Mouse (Mus musculus) heart, adult 2 months (tissue): ENCODE measurements around the gene Taf1d. TPM values are rescaled to one million over a fixed set of nuclear protein-coding genes. Genes with fewer than 3 reads are reported as not detected.
A peak's percentile ranks its signal among the peaks of the same experiment; 100 is the strongest.

ENCODE experiments used
- DNase-seq, 2 experiments: peaks; one replicate each; pipeline ENCODE4 v3.0.0; 2021
- H3K27ac ChIP-seq: fragments of 200-600 bp; 2 replicates; pipeline ENCODE4 v1.8.1; 2022
- H3K27me3 ChIP-seq: fragments of 200-500 bp; 2 replicates; pipeline ENCODE4 v1.6.1; 2012; ENCODE audit warnings: mild to moderate bottlenecking, low read length, inconsistent platforms, mixed read lengths; ENCODE audit not compliant: control insufficient read depth, insufficient read depth
- H3K36me3 ChIP-seq: fragments of 200-500 bp; 2 replicates; pipeline ENCODE4 v1.6.1; 2012; ENCODE audit warnings: low read length, inconsistent platforms; ENCODE audit not compliant: control insufficient read depth, insufficient read depth
- H3K4me1 ChIP-seq: fragments of 200-500 bp; 2 replicates; pipeline ENCODE4 v1.6.1; 2011; ENCODE audit warnings: low read length; ENCODE audit not compliant: control insufficient read depth, insufficient read depth
- H3K4me3 ChIP-seq: fragments of 200-600 bp; 2 replicates; pipeline ENCODE4 v1.8.1; 2022
- H3K79me2 ChIP-seq: fragments of 200-500 bp; replicated peaks from 2 replicates; pipeline ENCODE4 v1.6.1; 2012; ENCODE audit warnings: mild to moderate bottlenecking, inconsistent platforms, low read length, moderate library complexity, mixed read lengths; ENCODE audit not compliant: control insufficient read depth, insufficient read depth
- H3K9ac ChIP-seq: fragments of 200-500 bp; 2 replicates; pipeline ENCODE4 v1.6.1; 2012; ENCODE audit warnings: low read depth, mild to moderate bottlenecking, control low read depth, inconsistent platforms, low read length, mixed read lengths
- CTCF ChIP-seq: fragments of 200-600 bp; IDR thresholded peaks from 2 replicates; pipeline ENCODE4 v1.8.1; 2022; ENCODE audit warnings: antibody characterized with exemption, mild to moderate bottlenecking, moderate library complexity
- EP300 ChIP-seq: fragments of 200-500 bp; IDR thresholded peaks from 2 replicates; pipeline ENCODE4 v1.6.1; 2011; ENCODE audit warnings: low read depth, low read length, control low read depth; ENCODE audit not compliant: insufficient read depth
- POLR2A ChIP-seq: fragments of 200-500 bp; IDR thresholded peaks from 2 replicates; pipeline ENCODE4 v1.6.1; 2011; ENCODE audit warnings: mild to moderate bottlenecking, low read depth, low read length, control low read depth; ENCODE audit not compliant: insufficient read depth
- WGBS: fragments of 180-500 bp; shearing (Covaris S2); methylation state at CpG from one replicate; pipeline ENCODE4 v1.1.7; 2018; 5-methylcytosine and 5-hydroxymethylcytosine counted together
- intact Hi-C: fragments of 180-260 bp; cut with DNase I; formaldehyde crosslinking; loops from one replicate; pipeline ENCODE4 v1.15.1; 2025
- polyA plus RNA-seq: library from polyadenylated mRNA; depleted of rRNA; stranded (reverse); fragments of >200 nt; gene quantifications from 2 replicates; pipeline ENCODE4 v1.2.3, GENCODE M21; 2012
- total RNA-seq, 2 experiments: library from RNA; stranded (reverse); gene quantifications; 2 replicates each; pipeline ENCODE4 v1.2.3; 2021

Gene Taf1d
- total and polyA plus RNA-seq, 3 experiments = 5.8 to 28.0 (median 26.0) TPM

GRCm38 (mm10) chr9:15318170-15318742 lies 12.2 kb downstream of the Taf1d start:
- no peaks in the 10 kb centered on the region for H3K4me1 ChIP-seq
- WGBS = 76% methylated on average over 2 of the region's 2 CpGs
- H3K79me2 ChIP-seq = no peaks in the 10 kb centered on the region
- intact Hi-C loops = no loop called here
- no peak for TF ChIP-seq CTCF
- TF ChIP-seq POLR2A = no peak
- H3K27me3 ChIP-seq = no peaks in the 10 kb centered on the region
- H3K27ac ChIP-seq = no peak overlapping the region
- no peak overlapping the region for H3K4me3 ChIP-seq
- peaks cover 14% of the 10 kb centered on the region for H3K36me3 ChIP-seq
- no peak overlapping the region for H3K9ac ChIP-seq
- DNase-seq = no peak

- H3K36me3 ChIP-seq = no peaks in the 10 kb centered on the region; the same call in 1 of the 2 replicates
- no peak overlapping the region for H3K9ac ChIP-seq
- no peaks in the 10 kb centered on the region for H3K4me1 ChIP-seq
- no peak for DNase-seq
- no peaks in the 10 kb centered on the region for H3K27me3 ChIP-seq
- 89% methylated on average over 4 of the region's 4 CpGs for WGBS
- no peak overlapping the region for H3K4me3 ChIP-seq
- intact Hi-C loops = no loop called here
- H3K79me2 ChIP-seq = no peaks in the 10 kb centered on the region
- TF ChIP-seq CTCF (no peak), POLR2A (no peak), EP300 (no peak)
- H3K27ac ChIP-seq = no peak overlapping the region
These were observed 31.8 kb downstream of the Taf1d start for GRCm38 (mm10) chr9:15337776-15338175.

GRCm38 (mm10) chr9:15349925-15350324 lies 43.9 kb downstream of the Taf1d start:
- Histone ChIP-seq H3K27ac (no peak overlapping the region), H3K4me3 (no peak overlapping the region), H3K9ac (no peak overlapping the region), H3K79me2 (no peaks in the 10 kb centered on the region), H3K27me3 (no peaks in the 10 kb centered on the region), H3K36me3 (no peaks in the 10 kb centered on the region), H3K4me1 (no peaks in the 10 kb centered on the region)
- WGBS = 80% methylated on average over 2 of the region's 2 CpGs
- intact Hi-C loops = no loop called here
- no peak for DNase-seq
- TF ChIP-seq EP300 (no peak), CTCF (no peak), POLR2A (no peak)

- 2% methylated on average over 9 of the region's 9 CpGs for WGBS
- H3K27me3 ChIP-seq = no peaks in the 10 kb centered on the region
- H3K4me1 ChIP-seq = no peaks in the 10 kb centered on the region
- no peak for DNase-seq
- H3K9ac ChIP-seq = peak overlapping the region; percentile 70
- H3K79me2 ChIP-seq = no peaks in the 10 kb centered on the region
- H3K27ac ChIP-seq = peak overlapping the region; percentile 75
- peak overlapping the region; percentile 93 for H3K4me3 ChIP-seq
- intact Hi-C loops = loop anchor here (2.0 to 5.0 kb wide), 2 partner anchors 50 to 78 kb away; partner anchors contain the start of genes 4931406C07Rik, Med17 and Taf1d
- TF ChIP-seq POLR2A = no peak
- no peak for TF ChIP-seq CTCF
- no peak for TF ChIP-seq EP300
- H3K36me3 ChIP-seq = no peaks in the 10 kb centered on the region
These were observed 51.0 kb downstream of the Taf1d start for GRCm38 (mm10) chr9:15356916-15357483.

GRCm38 (mm10) chr9:15357484-15358275 lies 51.7 kb downstream of the Taf1d start, which contains the start of gene Cep295:
Gene Cep295 (minus strand): TSS chr9:15357788.
- DNase-seq = peak; percentile 97 to 99
- intact Hi-C loops = loop anchor here (2.0 to 5.0 kb wide), 2 partner anchors 50 to 79 kb away; partner anchors contain the start of genes 4931406C07Rik, Med17 and Taf1d
- WGBS = 1% methylated on average over 60 of the region's 60 CpGs
- Histone ChIP-seq H3K9ac (peak within 1 kb of the TSS; percentile 70), H3K27me3 (no peaks in the 10 kb centered on the region), H3K27ac (peak within 1 kb of the TSS; percentile 79), H3K79me2 (no peaks in the 10 kb centered on the region), H3K36me3 (no peaks in the 10 kb centered on the region), H3K4me3 (peak within 1 kb of the TSS; percentile 93), H3K4me1 (no peaks in the 10 kb centered on the region)
- TF ChIP-seq EP300 = peak; percentile 87
- TF ChIP-seq CTCF = peak; percentile 1; the same call in 1 of the 2 replicates
- peak; percentile 99 for TF ChIP-seq POLR2A
